9 mouse cellular contexts compared by ENCODE assay signal in the genomic region with DNA sequence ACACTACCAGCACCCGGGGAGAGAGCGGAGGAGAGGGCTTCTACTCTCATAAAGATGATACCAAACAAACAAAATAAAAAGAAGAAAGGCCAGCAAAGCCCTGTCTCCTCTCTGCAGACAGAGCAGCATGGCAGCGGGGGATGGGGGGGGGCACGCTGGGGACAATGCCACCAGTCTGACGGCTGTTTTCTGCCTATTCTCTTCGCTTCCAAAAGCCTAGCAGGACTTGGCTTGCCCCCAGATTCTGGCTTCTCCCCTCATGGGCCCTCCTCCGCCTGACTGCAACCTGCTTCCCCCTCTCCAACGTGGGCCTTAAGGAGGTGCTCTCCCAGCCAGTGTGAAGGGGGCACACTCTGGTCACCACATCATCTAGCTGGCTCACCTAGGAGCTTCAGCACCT. TPM values are rescaled to one million over a fixed set of nuclear protein-coding genes. Genes with fewer than 3 reads are reported as not detected.
DNase-seq lines count a peak whose midpoint lies in the region; ATAC-seq and TF ChIP-seq lines count a peak whose summit lies in the region.
"Had no signal": no experiment of that assay in that cellular context is flagged by ENCODE, and none has a peak within 500 bp of the region (broad histone marks: within the 10 kb centered on the region; RNA-seq: fewer than 3 reads in every experiment).

No protein-coding gene starts in this region.

- no peak overlapping the region for H3K27ac ChIP-seq in lung, embryonic 15.5 days
- peak overlapping the region; percentile 88 for H3K27ac ChIP-seq in forebrain, embryonic 14.5 days (ENCODE audit: low read depth, low read length)
- H3K27ac ChIP-seq in midbrain, embryonic 16.5 days (ENCODE audit: low read length): peak overlapping the region; percentile 80

- H3K9ac ChIP-seq in lung, embryonic 15.5 days: no peak overlapping the region
- H3K9ac ChIP-seq in forebrain, embryonic 14.5 days (ENCODE audit: low read length): peak overlapping the region; percentile 50
- H3K9ac ChIP-seq in midbrain, embryonic 16.5 days (ENCODE audit: low read depth, low read length): peak overlapping the region; percentile 46

- peaks cover 22% of the 10 kb centered on the region for H3K4me1 ChIP-seq in lung, embryonic 15.5 days
- no peaks in the 10 kb centered on the region for H3K4me1 ChIP-seq in lung, adult 2 months (ENCODE audit: control insufficient read depth, insufficient read depth, low read length)
- peaks cover 26% of the 10 kb centered on the region for H3K4me1 ChIP-seq in forebrain, embryonic 14.5 days (ENCODE audit: control insufficient read depth, insufficient read depth, low read length)
- H3K4me1 ChIP-seq in midbrain, embryonic 16.5 days (ENCODE audit: control insufficient read depth, insufficient read depth, low read length): peaks cover 21% of the 10 kb centered on the region

- H3K9me3 ChIP-seq in lung, embryonic 15.5 days: no peaks in the 10 kb centered on the region
- H3K9me3 ChIP-seq in forebrain, embryonic 14.5 days (replicated peaks; ENCODE audit: control insufficient read depth, low read length): no peaks in the 10 kb centered on the region
- H3K9me3 ChIP-seq in midbrain, embryonic 16.5 days (replicated peaks; ENCODE audit: control insufficient read depth, low read length, poor library complexity, severe bottlenecking): no peaks in the 10 kb centered on the region

- peak; percentile 15; the same call in 1 of the 2 replicates for ATAC-seq in lung, embryonic 15.5 days (ENCODE audit: borderline replicate concordance, extremely low read depth, low FRiP score, low TSS enrichment)
- ATAC-seq in forebrain, embryonic 14.5 days: peak; percentile 79
- ATAC-seq in midbrain, embryonic 16.5 days: peak; percentile 31

- no peak overlapping the region for H3K4me3 ChIP-seq in lung, embryonic 15.5 days
- H3K4me3 ChIP-seq in lung, adult 2 months (replicated peaks; ENCODE audit: extremely low read depth, low read depth, low read length): no peak overlapping the region
- no peak overlapping the region for H3K4me3 ChIP-seq in forebrain, embryonic 14.5 days (ENCODE audit: low read depth, low read length)
- H3K4me3 ChIP-seq in midbrain, embryonic 16.5 days (ENCODE audit: low read depth, low read length): no peak overlapping the region

- no peak for TF ChIP-seq CTCF in lung, adult 2 months (IDR thresholded peaks at IDR 0.05; ENCODE audit: insufficient read depth, low read length)

- no peak for TF ChIP-seq POLR2A in lung, adult 2 months (IDR thresholded peaks at IDR 0.05; ENCODE audit: borderline replicate concordance, extremely low read depth, low read depth, low read length)

- 19% methylated on average over 8 of the region's 8 CpGs for WGBS in lung, embryonic 15.5 days
- WGBS in lung, adult 2 months: 32% methylated on average over 8 of the region's 8 CpGs
- WGBS in forebrain, embryonic 14.5 days: 9% methylated on average over 8 of the region's 8 CpGs
- WGBS in midbrain, embryonic 16.5 days: 9% methylated on average over 8 of the region's 8 CpGs

- peak; percentile 40 for DNase-seq in gastrocnemius, postnatal 10 days
- no peak for DNase-seq in gastrocnemius, adult 18-20 months (ENCODE audit: low spot score)
- no peak for DNase-seq in lung, adult 2 months
- DNase-seq in forebrain, embryonic 14.5 days (ENCODE audit: low spot score): peak; percentile 88
- DNase-seq in embryo, embryonic 10 days (ENCODE audit: low spot score): no peak
- DNase-seq in kidney, postnatal 14 days: no peak
- DNase-seq: thymus, postnatal 14 days had no signal

- H3K4me2 ChIP-seq in lung, embryonic 15.5 days: peak overlapping the region; percentile 31
- peak overlapping the region; percentile 39 for H3K4me2 ChIP-seq in forebrain, embryonic 14.5 days (ENCODE audit: low read length)
- peak overlapping the region; percentile 27; the same call in 1 of the 2 replicates for H3K4me2 ChIP-seq in midbrain, embryonic 16.5 days (ENCODE audit: low read length)

- no peaks in the 10 kb centered on the region for H3K27me3 ChIP-seq in lung, embryonic 15.5 days
- H3K27me3 ChIP-seq in forebrain, embryonic 14.5 days (replicated peaks; ENCODE audit: control insufficient read depth, insufficient read depth, low read length): no peaks in the 10 kb centered on the region
- no peaks in the 10 kb centered on the region for H3K27me3 ChIP-seq in midbrain, embryonic 16.5 days (ENCODE audit: control insufficient read depth, insufficient read depth, low read depth, low read length)

- H3K36me3 ChIP-seq in lung, embryonic 15.5 days: 0 out of 2 replicates have a peak, but pooled peaks cover 3% of the 10 kb centered on the region
- H3K36me3 ChIP-seq in forebrain, embryonic 14.5 days (ENCODE audit: control insufficient read depth, insufficient read depth, low read length): peaks cover 28% of the 10 kb centered on the region
- peaks cover 23% of the 10 kb centered on the region; the same call in 1 of the 2 replicates for H3K36me3 ChIP-seq in midbrain, embryonic 16.5 days (ENCODE audit: control insufficient read depth, insufficient read depth, low read length)

RNA-seq across cellular contexts. Expression of gene Abcc3, which starts 20.7 kb away (rescaled TPM):
- total RNA-seq in gastrocnemius, postnatal 10 days (2021): 1 to 10 TPM; 1.9 to 2.1 TPM
- total RNA-seq in gastrocnemius, adult 18-20 months (2021): under 1 TPM; 0.25 to 0.62 TPM
- 5.3 TPM in 2 replicates for polyA plus RNA-seq in lung, embryonic 15.5 days (2015; fragmentation: Nextera tagmentation; extraction: Ambion mirVana)
- polyA plus RNA-seq in lung, adult 2 months (2012; rRNA removed): 47.6 and 57.9 TPM in 2 replicates
- polyA plus RNA-seq in forebrain, embryonic 14.5 days (2014; fragmentation: Nextera tagmentation; extraction: Ambion mirVana): 0.27 and 1.7 TPM in 2 replicates
- 0.57 and 0.92 TPM in 2 replicates for polyA plus RNA-seq in midbrain, embryonic 16.5 days (2015; fragmentation: Nextera tagmentation; extraction: Ambion mirVana)

Comparison
In these comparisons a context has a peak if more than half of its experiments do, and no peak if none do; other contexts are left out.
1. DNase-seq: peak in gastrocnemius, postnatal 10 days (single experiment) and forebrain, embryonic 14.5 days (single experiment); none in gastrocnemius, adult 18-20 months (single experiment), lung, adult 2 months (single experiment), embryo, embryonic 10 days (single experiment) and kidney, postnatal 14 days (single experiment).
2. ATAC-seq: peak in every context shown above with its lines; median percentile 79 in forebrain, embryonic 14.5 days; 31 in midbrain, embryonic 16.5 days; 15 in lung, embryonic 15.5 days.
3. Peak in every context shown above with its lines, with median percentiles within 50 percentile points of each other: H3K4me2 ChIP-seq.